Mouse (Mus musculus) effector memory CD4-positive, alpha-beta T cell, adult 5 months (primary cell): Measurements from ENCODE around the gene Scg5. TPM values are rescaled to one million over a fixed set of nuclear protein-coding genes. Genes with fewer than 3 reads are reported as not detected.

Experiments used
- polyA plus RNA-seq: library from polyadenylated mRNA; unstranded; fragments of 100-300 nt; shearing (Covaris generic); gene quantifications from one replicate; pipeline ENCODE4 v1.2.1, GENCODE M21; 2017

Scg5 gene
- 4.7 TPM for polyA plus RNA-seq

DNA sequence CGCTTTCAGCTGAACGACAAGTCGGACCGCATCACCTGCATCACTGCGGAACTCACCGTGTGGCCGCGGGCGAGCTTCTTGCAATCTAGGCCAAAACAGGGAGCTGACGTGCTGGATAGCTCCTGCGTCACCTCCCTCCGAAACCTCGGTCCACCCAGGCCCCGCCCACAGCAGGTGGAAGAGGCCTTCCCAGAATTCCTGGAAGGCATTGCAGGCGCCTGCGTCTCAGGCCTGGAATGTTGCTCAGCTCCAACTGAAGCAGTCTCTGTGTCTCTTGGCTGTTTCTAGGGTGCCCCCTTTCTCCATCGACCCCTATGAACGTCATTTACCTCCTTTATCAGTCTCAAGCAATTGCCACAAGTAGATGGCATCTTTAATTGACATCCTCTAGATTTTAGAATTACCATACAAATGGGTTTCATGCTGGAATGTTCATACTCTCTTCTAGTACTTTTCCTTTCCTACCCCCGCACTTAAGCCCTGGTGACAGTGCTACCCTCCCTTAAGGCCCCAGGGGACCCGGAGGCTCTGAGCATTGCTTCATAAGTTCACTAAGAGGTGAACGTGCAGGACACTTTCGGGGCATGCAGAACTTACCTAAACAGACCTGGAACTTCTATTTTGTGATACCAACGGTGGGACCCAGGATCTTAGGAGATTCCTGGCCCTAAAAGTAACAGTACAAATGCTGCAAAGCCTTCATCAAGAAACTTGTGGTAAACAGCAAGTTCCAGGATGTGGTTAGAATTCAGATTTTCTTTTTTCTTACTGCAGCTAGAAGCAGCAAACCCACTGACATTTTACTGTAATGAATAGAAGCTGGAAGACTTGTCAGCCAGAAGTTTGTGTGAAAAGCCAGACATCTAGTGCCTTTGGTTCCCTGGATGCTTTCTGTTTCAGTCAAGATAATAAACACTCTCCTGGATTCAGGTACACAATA is at the start of gene Scg5:
Scg5 (minus strand) TSS at position 179 of the 940 bp plus-strand sequence.

GRCm38 (mm10) chr2:113848245-113849121 is 19.6 kb upstream of the Scg5 start, which contains the start of gene Arhgap11a:
Gene Arhgap11a (minus strand): TSS chr2:113848661.

GRCm38 (mm10) chr2:113758311-113759161 is 70.4 kb downstream of the Scg5 start, which contains the start of gene Grem1:
Gene Grem1 (minus strand): TSS chr2:113758646.

Other genes starting within 250 kb of the Scg5 start
- gene Grem1, start 70.5 kb downstream of the Scg5 start, polyA plus RNA-seq, result not detected
- gene Arhgap11a, start 19.5 kb upstream of the Scg5 start, polyA plus RNA-seq, result 2.5 TPM
- not detected for gene Gjd2, start 184.5 kb upstream of the Scg5 start, polyA plus RNA-seq
- not detected for gene Actc1, start 224.4 kb upstream of the Scg5 start, polyA plus RNA-seq